Mouse (Mus musculus): ENCODE results near the gene Fmnl2. TPM values are rescaled to one million over a fixed set of nuclear protein-coding genes. Genes with fewer than 3 reads are reported as not detected.

Gene Fmnl2
- polyA plus RNA-seq, 1 experiment from 2014 or later: 8.6 TPM

- 6% methylated on average over 1 of the region's 1 CpGs for WGBS
- Histone ChIP-seq H3K9ac (no peak overlapping the region), H3K27ac (replicated peaks) (no peak overlapping the region), H3K4me2 (no peak overlapping the region), H3K4me3 (no peak overlapping the region), H3K4me1 (replicated peaks) (0 out of 2 replicates have a peak, but pooled peaks cover 6% of the 10 kb centered on the region), H3K36me3 (0 out of 2 replicates have a peak, but pooled peaks cover 3% of the 10 kb centered on the region), H3K27me3 (no peaks in the 10 kb centered on the region), H3K9me3 (no peaks in the 10 kb centered on the region)
- 0 out of 2 replicates have a peak, but pooled peaks have one; percentile 73 for ATAC-seq (ENCODE audit: low FRiP score, low read depth)
These were observed 212.9 kb downstream of the Fmnl2 start for GRCm38 (mm10) chr2:53070607-53071006.

GRCm38 (mm10) chr2:53079693-53080286 lies 222.1 kb downstream of the Fmnl2 start:
- Histone ChIP-seq H3K36me3 (no peaks in the 10 kb centered on the region), H3K27ac (replicated peaks) (no peak overlapping the region), H3K9ac (no peak overlapping the region), H3K27me3 (no peaks in the 10 kb centered on the region), H3K4me3 (no peak overlapping the region), H3K4me1 (replicated peaks) (no peaks in the 10 kb centered on the region), H3K9me3 (no peaks in the 10 kb centered on the region), H3K4me2 (no peak overlapping the region)
- WGBS: 87% methylated on average over 2 of the region's 2 CpGs
- ATAC-seq (ENCODE audit: low FRiP score, low read depth): no peak

GRCm38 (mm10) chr2:53082045-53082444 lies 224.4 kb downstream of the Fmnl2 start:
- H3K4me1 ChIP-seq (replicated peaks): no peaks in the 10 kb centered on the region
- no peak overlapping the region for H3K4me2 ChIP-seq
- H3K9ac ChIP-seq: no peak overlapping the region
- ATAC-seq (ENCODE audit: low FRiP score, low read depth): peak; percentile 23; the same call in 1 of the 2 replicates
- no peaks in the 10 kb centered on the region for H3K36me3 ChIP-seq
- no peaks in the 10 kb centered on the region for H3K9me3 ChIP-seq
- H3K27me3 ChIP-seq: no peaks in the 10 kb centered on the region
- H3K4me3 ChIP-seq: no peak overlapping the region
- H3K27ac ChIP-seq (replicated peaks): no peak overlapping the region
- 77% methylated on average over 4 of the region's 4 CpGs for WGBS

- WGBS: 47% methylated on average over 5 of the region's 5 CpGs
- Histone ChIP-seq H3K9me3 (no peaks in the 10 kb centered on the region), H3K4me3 (no peak overlapping the region), H3K4me2 (no peak overlapping the region), H3K9ac (no peak overlapping the region), H3K27me3 (no peaks in the 10 kb centered on the region), H3K4me1 (replicated peaks) (no peaks in the 10 kb centered on the region), H3K27ac (replicated peaks) (no peak overlapping the region), H3K36me3 (no peaks in the 10 kb centered on the region)
- ATAC-seq (ENCODE audit: low FRiP score, low read depth): no peak
These were observed 224.8 kb downstream of the Fmnl2 start for GRCm38 (mm10) chr2:53082501-53082900.

- no peak overlapping the region for H3K27ac ChIP-seq (replicated peaks)
- H3K9me3 ChIP-seq: no peaks in the 10 kb centered on the region
- no peak overlapping the region for H3K4me2 ChIP-seq
- no peak for ATAC-seq (ENCODE audit: low FRiP score, low read depth)
- H3K4me1 ChIP-seq (replicated peaks): no peaks in the 10 kb centered on the region
- no peaks in the 10 kb centered on the region for H3K36me3 ChIP-seq
- no peaks in the 10 kb centered on the region for H3K27me3 ChIP-seq
- no peak overlapping the region for H3K9ac ChIP-seq
- 44% methylated on average over 1 of the region's 1 CpGs for WGBS
- H3K4me3 ChIP-seq: no peak overlapping the region
These were observed 225.6 kb downstream of the Fmnl2 start for GRCm38 (mm10) chr2:53083241-53083640.

- ATAC-seq (ENCODE audit: low FRiP score, low read depth): no peak
- Histone ChIP-seq H3K27ac (replicated peaks) (no peak overlapping the region), H3K9ac (no peak overlapping the region), H3K4me2 (no peak overlapping the region), H3K4me1 (replicated peaks) (no peaks in the 10 kb centered on the region), H3K27me3 (no peaks in the 10 kb centered on the region), H3K36me3 (no peaks in the 10 kb centered on the region), H3K9me3 (no peaks in the 10 kb centered on the region), H3K4me3 (no peak overlapping the region)
- 58% methylated on average over 9 of the region's 9 CpGs for WGBS
These were observed 228.1 kb downstream of the Fmnl2 start for GRCm38 (mm10) chr2:53085617-53086202.

- Histone ChIP-seq H3K9ac (no peak overlapping the region), H3K4me2 (no peak overlapping the region), H3K4me3 (no peak overlapping the region), H3K27me3 (no peaks in the 10 kb centered on the region), H3K4me1 (replicated peaks) (no peaks in the 10 kb centered on the region), H3K36me3 (no peaks in the 10 kb centered on the region), H3K9me3 (no peaks in the 10 kb centered on the region), H3K27ac (replicated peaks) (no peak overlapping the region)
- no peak for ATAC-seq (ENCODE audit: low FRiP score, low read depth)
- WGBS: 95% methylated on average over 3 of the region's 3 CpGs
These were observed 231.1 kb downstream of the Fmnl2 start for GRCm38 (mm10) chr2:53088744-53089143.

- 90% methylated on average over 9 of the region's 9 CpGs for WGBS
- ATAC-seq (ENCODE audit: low FRiP score, low read depth): no peak
These were observed 237.4 kb downstream of the Fmnl2 start for GRCm38 (mm10) chr2:53095031-53095430.

GRCm38 (mm10) chr2:53095489-53095888 lies 237.8 kb downstream of the Fmnl2 start:
- Histone ChIP-seq H3K36me3 (peaks cover 9% of the 10 kb centered on the region; the same call in 1 of the 2 replicates), H3K27me3 (no peaks in the 10 kb centered on the region), H3K4me2 (no peak overlapping the region), H3K27ac (replicated peaks) (no peak overlapping the region), H3K9ac (no peak overlapping the region), H3K4me1 (replicated peaks) (0 out of 2 replicates have a peak, but pooled peaks cover 3% of the 10 kb centered on the region), H3K9me3 (no peaks in the 10 kb centered on the region), H3K4me3 (no peak overlapping the region)
- ATAC-seq (ENCODE audit: low FRiP score, low read depth): no peak
- 96% methylated on average over 3 of the region's 3 CpGs for WGBS

More at GRCm38 (mm10) chr2:53095031-53095430, 237.4 kb downstream of the Fmnl2 start:
- H3K9me3 ChIP-seq: no peaks in the 10 kb centered on the region
- H3K4me3 ChIP-seq: no peak overlapping the region
- no peaks in the 10 kb centered on the region for H3K27me3 ChIP-seq
- no peak overlapping the region for H3K4me2 ChIP-seq
- no peak overlapping the region for H3K9ac ChIP-seq
- H3K27ac ChIP-seq (replicated peaks): no peak overlapping the region
- peaks cover 9% of the 10 kb centered on the region; the same call in 1 of the 2 replicates for H3K36me3 ChIP-seq
- 0 out of 2 replicates have a peak, but pooled peaks cover under 1% of the 10 kb centered on the region for H3K4me1 ChIP-seq (replicated peaks)

GRCm38 (mm10) chr2:53100093-53100492 lies 242.4 kb downstream of the Fmnl2 start:
- H3K4me1 ChIP-seq (replicated peaks): 0 out of 2 replicates have a peak, but pooled peaks cover 3% of the 10 kb centered on the region
- H3K4me3 ChIP-seq: no peak overlapping the region
- H3K27ac ChIP-seq (replicated peaks): no peak overlapping the region
- WGBS: 29% methylated on average over 2 of the region's 2 CpGs
- peaks cover 27% of the 10 kb centered on the region for H3K36me3 ChIP-seq
- ATAC-seq (ENCODE audit: low FRiP score, low read depth): no peak
- H3K27me3 ChIP-seq: no peaks in the 10 kb centered on the region
- no peaks in the 10 kb centered on the region for H3K9me3 ChIP-seq
- no peak overlapping the region for H3K4me2 ChIP-seq
- H3K9ac ChIP-seq: no peak overlapping the region

GRCm38 (mm10) chr2:53101885-53102740 lies 244.5 kb downstream of the Fmnl2 start:
- ATAC-seq (ENCODE audit: low FRiP score, low read depth): no peak
- H3K9ac ChIP-seq: no peak overlapping the region
- 0 out of 2 replicates have a peak, but pooled peaks cover 5% of the 10 kb centered on the region for H3K4me1 ChIP-seq (replicated peaks)
- WGBS: 86% methylated on average over 11 of the region's 11 CpGs
- no peak overlapping the region for H3K27ac ChIP-seq (replicated peaks)
- no peak overlapping the region for H3K4me2 ChIP-seq
- no peaks in the 10 kb centered on the region for H3K9me3 ChIP-seq
- H3K36me3 ChIP-seq: peaks cover 43% of the 10 kb centered on the region
- H3K27me3 ChIP-seq: no peaks in the 10 kb centered on the region
- H3K4me3 ChIP-seq: no peak overlapping the region

GRCm38 (mm10) chr2:53102901-53103300 lies 245.2 kb downstream of the Fmnl2 start:
- H3K9ac ChIP-seq: no peak overlapping the region
- no peak for ATAC-seq (ENCODE audit: low FRiP score, low read depth)
- 93% methylated on average over 2 of the region's 2 CpGs for WGBS
- H3K27ac ChIP-seq (replicated peaks): no peak overlapping the region
- H3K9me3 ChIP-seq: no peaks in the 10 kb centered on the region
- H3K4me1 ChIP-seq (replicated peaks): 0 out of 2 replicates have a peak, but pooled peaks cover 5% of the 10 kb centered on the region
- peaks cover 44% of the 10 kb centered on the region for H3K36me3 ChIP-seq
- no peak overlapping the region for H3K4me3 ChIP-seq
- H3K4me2 ChIP-seq: no peak overlapping the region
- H3K27me3 ChIP-seq: no peaks in the 10 kb centered on the region

Data from hindbrain, embryonic 15.5 days (tissue).